9 mouse cellular contexts compared by ENCODE assay signal in genomic region chr7:131960551-131960950, GRCm38 (mm10). TPM values are rescaled to one million over a fixed set of nuclear protein-coding genes. Genes with fewer than 3 reads are reported as not detected.
A peak's percentile ranks its signal among the peaks of the same experiment; 100 is the strongest.
DNase-seq lines count a peak whose midpoint lies in the region; ATAC-seq and TF ChIP-seq lines count a peak whose summit lies in the region.
"Had no signal": no experiment of that assay in that cellular context is flagged by ENCODE, and none has a peak within 500 bp of the region (broad histone marks: within the 10 kb centered on the region; RNA-seq: fewer than 3 reads in every experiment).

No protein-coding gene starts in this region.

- TF ChIP-seq RAD21 in CH12.LX (IDR thresholded peaks at IDR 0.05; ENCODE audit: low read depth, low read length) = no peak

- no peak for TF ChIP-seq CTCF in CH12.LX (conservative IDR thresholded peaks at IDR 0.05 in 1 of 2, IDR thresholded peaks at IDR 0.05 in 1 of 2; ENCODE audit: low read depth in 2 of 2, low read length in 2 of 2)

- 24% methylated on average over 6 of the region's 6 CpGs for WGBS in intestine, embryonic 14.5 days
- WGBS in intestine, embryonic 16.5 days = 26% methylated on average over 6 of the region's 6 CpGs
- WGBS in limb, embryonic 10.5 days = 30% methylated on average over 6 of the region's 6 CpGs

- no peaks in the 10 kb centered on the region for H3K79me2 ChIP-seq in CH12.LX (replicated peaks; ENCODE audit: control insufficient read depth, extremely low read depth, insufficient read depth, poor library complexity, severe bottlenecking)

- H3K4me3 ChIP-seq in intestine, embryonic 14.5 days (ENCODE audit: low read depth, low read length) = no peak overlapping the region
- H3K4me3 ChIP-seq in intestine, embryonic 16.5 days (ENCODE audit: low read length) = no peak overlapping the region
- H3K4me3 ChIP-seq in CH12.LX (replicated peaks in 1 of 3; ENCODE audit: low read depth in 2 of 3, low read length in 2 of 3, poor library complexity in 1 of 3) = no peak overlapping the region
- H3K4me3 ChIP-seq in limb, embryonic 10.5 days = no peak overlapping the region
- H3K4me3 ChIP-seq: embryonic facial prominence, embryonic 15.5 days had no signal

- H3K36me3 ChIP-seq in intestine, embryonic 14.5 days (ENCODE audit: control insufficient read depth, insufficient read depth, low read length) = no peaks in the 10 kb centered on the region
- H3K36me3 ChIP-seq in intestine, embryonic 16.5 days (ENCODE audit: control insufficient read depth, insufficient read depth, low read length) = no peaks in the 10 kb centered on the region
- no peaks in the 10 kb centered on the region for H3K36me3 ChIP-seq in CH12.LX (replicated peaks in 1 of 2; ENCODE audit: control insufficient read depth in 1 of 2, insufficient read depth in 1 of 2, low read length in 1 of 2)
- H3K36me3 ChIP-seq in limb, embryonic 10.5 days = no peaks in the 10 kb centered on the region
- H3K36me3 ChIP-seq: embryonic facial prominence, embryonic 15.5 days had no signal

- in situ Hi-C loops in CH12.LX (cut with MboI; ENCODE audit: low pct_ligation_motif_present, low pct_unique_long_range_greater_than_20kb, low sequenced_read_pairs) = no loop called here

- H3K27me3 ChIP-seq in intestine, embryonic 14.5 days (replicated peaks; ENCODE audit: control insufficient read depth, insufficient read depth, low read length) = peaks cover 15% of the 10 kb centered on the region
- peaks cover 8% of the 10 kb centered on the region; the same call in 1 of the 2 replicates for H3K27me3 ChIP-seq in intestine, embryonic 16.5 days (replicated peaks; ENCODE audit: control insufficient read depth, insufficient read depth, low read length)
- H3K27me3 ChIP-seq in CH12.LX (replicated peaks) = peaks cover 35% of the 10 kb centered on the region
- H3K27me3 ChIP-seq in limb, embryonic 10.5 days (ENCODE audit: low read depth, poor library complexity, severe bottlenecking) = peaks cover 16% of the 10 kb centered on the region

- no peak for TF ChIP-seq POLR2A in CH12.LX (IDR thresholded peaks at IDR 0.05; ENCODE audit: low read depth, low read length)

- DNase-seq in intestine, embryonic 14.5 days (ENCODE audit: low spot score) = peak; percentile 88
- peak; percentile 2 for DNase-seq in CH12.LX (ENCODE audit: extremely low read depth)
- peak; percentile 7 for DNase-seq in adrenal gland, adult 8-10 months
- DNase-seq in limb, embryonic 10.5 days (ENCODE audit: low spot score) = peak; percentile 89
- DNase-seq in natural killer cell, adult 2 months (ENCODE audit: low spot score in 2 of 2) = no peak
- no peak for DNase-seq in layer of hippocampus, adult 9-11 months
- DNase-seq in cerebellum, adult 18-20 months = no peak

- no peak for TF ChIP-seq EP300 in CH12.LX (IDR thresholded peaks at IDR 0.05; ENCODE audit: low read length)

- no peak overlapping the region for H3K27ac ChIP-seq in intestine, embryonic 14.5 days (ENCODE audit: low read depth)
- H3K27ac ChIP-seq in intestine, embryonic 16.5 days (ENCODE audit: low read length) = no peak overlapping the region
- no peak overlapping the region for H3K27ac ChIP-seq in CH12.LX (ENCODE audit: insufficient read depth, low read depth)
- H3K27ac ChIP-seq in limb, embryonic 10.5 days = no peak overlapping the region
- H3K27ac ChIP-seq: embryonic facial prominence, embryonic 15.5 days had no signal

- no peaks in the 10 kb centered on the region for H3K9me3 ChIP-seq in intestine, embryonic 14.5 days (ENCODE audit: control insufficient read depth, low read length)
- H3K9me3 ChIP-seq in intestine, embryonic 16.5 days (ENCODE audit: control insufficient read depth, low read length) = no peaks in the 10 kb centered on the region
- H3K9me3 ChIP-seq in CH12.LX (replicated peaks; ENCODE audit: low read length) = no peaks in the 10 kb centered on the region
- H3K9me3 ChIP-seq in limb, embryonic 10.5 days (replicated peaks) = no peaks in the 10 kb centered on the region
- H3K9me3 ChIP-seq: embryonic facial prominence, embryonic 15.5 days had no signal

- H3K9ac ChIP-seq in intestine, embryonic 14.5 days (ENCODE audit: low read length) = no peak overlapping the region
- H3K9ac ChIP-seq in intestine, embryonic 16.5 days (ENCODE audit: low read depth, low read length) = no peak overlapping the region
- no peak overlapping the region for H3K9ac ChIP-seq in CH12.LX (ENCODE audit: insufficient read depth, low read depth)
- H3K9ac ChIP-seq: embryonic facial prominence, embryonic 15.5 days had no signal

- no peak overlapping the region for H3K4me2 ChIP-seq in intestine, embryonic 14.5 days (ENCODE audit: low read length)
- H3K4me2 ChIP-seq in intestine, embryonic 16.5 days (ENCODE audit: low read depth, low read length) = no peak overlapping the region
- H3K4me2 ChIP-seq in CH12.LX (ENCODE audit: insufficient read depth, low read depth, poor library complexity, severe bottlenecking) = no peak overlapping the region
- H3K4me2 ChIP-seq: embryonic facial prominence, embryonic 15.5 days had no signal

- H3K4me1 ChIP-seq in intestine, embryonic 14.5 days (replicated peaks; ENCODE audit: control insufficient read depth, insufficient read depth, low read length) = no peaks in the 10 kb centered on the region
- no peaks in the 10 kb centered on the region for H3K4me1 ChIP-seq in intestine, embryonic 16.5 days (ENCODE audit: control insufficient read depth, insufficient read depth, low read length)
- H3K4me1 ChIP-seq in CH12.LX (ENCODE audit: control insufficient read depth in 1 of 2, insufficient read depth in 2 of 2) = no peaks in the 10 kb centered on the region
- H3K4me1 ChIP-seq in limb, embryonic 10.5 days = no peaks in the 10 kb centered on the region
- H3K4me1 ChIP-seq: embryonic facial prominence, embryonic 15.5 days had no signal

- dilution Hi-C loops in CH12.LX (cut with MboI; ENCODE audit: extremely low pct_ligation_motif_present, extremely low pct_unique_long_range_greater_than_20kb, low sequenced_read_pairs) = no loop called here

- ATAC-seq in intestine, embryonic 14.5 days (replicated peaks; ENCODE audit: low FRiP score, low TSS enrichment, low read depth) = no peak
- ATAC-seq in intestine, embryonic 16.5 days = no peak

TF ChIP-seq in CH12.LX, 34 proteins besides CTCF, POLR2A, EP300 and RAD21:
- TF ChIP-seq NELFE (IDR thresholded peaks at IDR 0.05; ENCODE audit: low read depth, low read length) (no peak), ELF1 (IDR thresholded peaks at IDR 0.05; ENCODE audit: low read depth, low read length) (no peak), MEF2A (IDR thresholded peaks at IDR 0.05; ENCODE audit: borderline replicate concordance, low read depth, low read length) (no peak), CHD2 (IDR thresholded peaks at IDR 0.05; ENCODE audit: low read length) (no peak), USF1 (IDR thresholded peaks at IDR 0.05; ENCODE audit: low read depth, low read length) (no peak), JUND (conservative IDR thresholded peaks at IDR 0.05; ENCODE audit: low read depth, low read length) (no peak), HCFC1 (IDR thresholded peaks at IDR 0.05; ENCODE audit: low read depth, low read length) (no peak), PAX5 (IDR thresholded peaks at IDR 0.05; ENCODE audit: low read length) (no peak), ZMIZ1 (IDR thresholded peaks at IDR 0.05; ENCODE audit: low read depth, low read length) (no peak), NRF1 (IDR thresholded peaks at IDR 0.05; ENCODE audit: low read depth, low read length) (no peak), E2F4 (IDR thresholded peaks at IDR 0.05; ENCODE audit: insufficient replicate concordance, low read depth, low read length) (no peak), MYC (IDR thresholded peaks at IDR 0.05; ENCODE audit: low read depth, low read length) (no peak)

RNA-seq across cellular contexts. Expression of gene Gpr26, which starts 5.7 kb away (rescaled TPM):
- polyA plus RNA-seq in intestine, embryonic 14.5 days (2014; fragmentation: Nextera tagmentation; extraction: Ambion mirVana) = not detected in 2 replicates
- not detected in 2 replicates for polyA plus RNA-seq in intestine, embryonic 16.5 days (2015; fragmentation: Nextera tagmentation; extraction: Ambion mirVana)
- total RNA-seq in CH12.LX (2012; rRNA removed) (not detected in 2 replicates), CH12.LX (2014; rRNA removed) (not detected in 2 replicates)
- not detected in 2 replicates for polyA plus RNA-seq in CH12.LX (2012; ENCODE audit: insufficient read length, low read depth)
- total RNA-seq in adrenal gland, adult 8-10 months (2022) = under 1 TPM; 0.03 TPM
- polyA plus RNA-seq in limb, embryonic 10.5 days (2016; fragmentation: Nextera tagmentation; extraction: Ambion mirVana) = not detected in 2 replicates
- polyA plus RNA-seq: embryonic facial prominence, embryonic 15.5 days had no signal

Comparison
In these comparisons a context has a peak if more than half of its experiments do, and no peak if none do; other contexts are left out.
1. DNase-seq: peak in intestine, embryonic 14.5 days (single experiment), CH12.LX (single experiment), adrenal gland, adult 8-10 months (single experiment) and limb, embryonic 10.5 days (single experiment); none in natural killer cell, adult 2 months (0 of 2), layer of hippocampus, adult 9-11 months (single experiment) and cerebellum, adult 18-20 months (0 of 2).